Mouse (Mus musculus) embryonic fibroblast, embryonic 13.5 days (primary cell): ENCODE measurements around the gene Skint1.

ENCODE experiments used
- CTCF ChIP-seq: IDR thresholded peaks from 2 replicates; pipeline ENCODE4 v1.5.1; 2011; ENCODE audit warnings: mild to moderate bottlenecking, control low read depth, low read length, moderate library complexity, borderline replicate concordance; ENCODE audit not compliant: insufficient read depth
- POLR2A ChIP-seq: IDR thresholded peaks from 2 replicates; pipeline ENCODE4 v1.6.1; 2011; ENCODE audit warnings: low read depth, mild to moderate bottlenecking, control low read depth, low read length, moderate library complexity

DNA sequence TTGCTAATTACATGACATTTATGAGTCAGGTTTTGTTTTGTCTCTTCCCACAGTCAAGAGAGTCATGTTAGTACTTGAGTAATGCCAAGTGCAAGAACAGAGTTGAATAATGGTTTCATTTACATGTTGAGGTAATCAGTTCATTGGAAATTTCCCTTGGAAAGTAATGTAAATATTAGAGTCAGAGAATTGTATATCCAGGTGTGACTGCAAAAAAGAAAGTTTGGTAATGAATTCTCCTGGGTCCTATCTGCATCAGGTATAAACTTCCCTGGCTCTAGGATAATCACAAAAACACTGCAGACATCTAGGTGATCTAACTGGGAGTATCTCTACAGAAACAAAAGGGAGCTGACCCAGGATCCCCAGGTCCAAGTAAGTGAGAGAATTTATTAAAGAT lies at the start of gene Skint1:
- TF ChIP-seq CTCF (no peak), POLR2A (no peak)
